Mouse (Mus musculus): Measurements from ENCODE around the gene Cbr1.

GRCm38 (mm10) chr16:93572383-93572782 lies 33.3 kb upstream of the Cbr1 start:
- no peak for TF ChIP-seq POLR2A (IDR thresholded peaks at IDR 0.05; ENCODE audit: borderline replicate concordance, control insufficient read depth, low read depth, low read length)
- TF ChIP-seq CTCF (IDR thresholded peaks at IDR 0.05; ENCODE audit: control insufficient read depth, insufficient read depth, low read length), result no peak

Measured in bone marrow, adult 2 months (tissue).